Mouse (Mus musculus): Measurements from ENCODE around the gene Filip1. TPM values are rescaled to one million over a fixed set of nuclear protein-coding genes. Genes with fewer than 3 reads are reported as not detected.

Gene Filip1
- polyA plus RNA-seq, 1 experiment, result 3.3 TPM

GRCm38 (mm10) chr9:79816013-79816412, 196.6 kb downstream of the Filip1 start:
- no peak for DNase-seq (ENCODE audit: low read depth)
- TF ChIP-seq POLR2A (IDR thresholded peaks at IDR 0.05; ENCODE audit: borderline replicate concordance, extremely low read depth, insufficient read depth, insufficient read length, poor library complexity, severe bottlenecking), result no peak
- TF ChIP-seq CTCF (IDR thresholded peaks at IDR 0.05; ENCODE audit: borderline replicate concordance, extremely low read depth, insufficient read depth, insufficient read length), result no peak

- TF ChIP-seq CTCF (IDR thresholded peaks at IDR 0.05; ENCODE audit: borderline replicate concordance, extremely low read depth, insufficient read depth, insufficient read length) (no peak), POLR2A (IDR thresholded peaks at IDR 0.05; ENCODE audit: borderline replicate concordance, extremely low read depth, insufficient read depth, insufficient read length, poor library complexity, severe bottlenecking) (no peak)
- peak; percentile 6 for DNase-seq (ENCODE audit: low read depth)
These were observed 198.1 kb downstream of the Filip1 start for GRCm38 (mm10) chr9:79814592-79814991.

- no peak for DNase-seq (ENCODE audit: low read depth)
- TF ChIP-seq POLR2A (IDR thresholded peaks at IDR 0.05; ENCODE audit: borderline replicate concordance, extremely low read depth, insufficient read depth, insufficient read length, poor library complexity, severe bottlenecking) (no peak), CTCF (IDR thresholded peaks at IDR 0.05; ENCODE audit: borderline replicate concordance, extremely low read depth, insufficient read depth, insufficient read length) (no peak)
These were observed 201.4 kb downstream of the Filip1 start for GRCm38 (mm10) chr9:79810969-79811902.

- TF ChIP-seq POLR2A (IDR thresholded peaks at IDR 0.05; ENCODE audit: borderline replicate concordance, extremely low read depth, insufficient read depth, insufficient read length, poor library complexity, severe bottlenecking), result no peak
- no peak for TF ChIP-seq CTCF (IDR thresholded peaks at IDR 0.05; ENCODE audit: borderline replicate concordance, extremely low read depth, insufficient read depth, insufficient read length)
- DNase-seq (ENCODE audit: low read depth), result no peak
These were observed 202.1 kb downstream of the Filip1 start for GRCm38 (mm10) chr9:79810534-79810933.

- no peak for DNase-seq (ENCODE audit: low read depth)
- no peak for TF ChIP-seq POLR2A (IDR thresholded peaks at IDR 0.05; ENCODE audit: borderline replicate concordance, extremely low read depth, insufficient read depth, insufficient read length, poor library complexity, severe bottlenecking)
- no peak for TF ChIP-seq CTCF (IDR thresholded peaks at IDR 0.05; ENCODE audit: borderline replicate concordance, extremely low read depth, insufficient read depth, insufficient read length)
These were observed 203.2 kb downstream of the Filip1 start for GRCm38 (mm10) chr9:79809411-79809810.

- TF ChIP-seq POLR2A (IDR thresholded peaks at IDR 0.05; ENCODE audit: borderline replicate concordance, extremely low read depth, insufficient read depth, insufficient read length, poor library complexity, severe bottlenecking), result no peak
- no peak for TF ChIP-seq CTCF (IDR thresholded peaks at IDR 0.05; ENCODE audit: borderline replicate concordance, extremely low read depth, insufficient read depth, insufficient read length)
These were observed 205.5 kb downstream of the Filip1 start for GRCm38 (mm10) chr9:79807178-79807577.

GRCm38 (mm10) chr9:79806317-79807075, 206.2 kb downstream of the Filip1 start:
- peak; percentile 77 for DNase-seq (ENCODE audit: low read depth)
- TF ChIP-seq CTCF (IDR thresholded peaks at IDR 0.05; ENCODE audit: borderline replicate concordance, extremely low read depth, insufficient read depth, insufficient read length), result peak; percentile 41; the same call in 1 of the 2 replicates
- TF ChIP-seq POLR2A (IDR thresholded peaks at IDR 0.05; ENCODE audit: borderline replicate concordance, extremely low read depth, insufficient read depth, insufficient read length, poor library complexity, severe bottlenecking), result no peak

More at GRCm38 (mm10) chr9:79807178-79807577, 205.5 kb downstream of the Filip1 start:
- peak; percentile 8 for DNase-seq (ENCODE audit: low read depth)

- no peak for DNase-seq (ENCODE audit: low read depth)
These were observed 207.2 kb downstream of the Filip1 start for GRCm38 (mm10) chr9:79805426-79805825.

GRCm38 (mm10) chr9:79796461-79797135, 216.1 kb downstream of the Filip1 start:
- TF ChIP-seq CTCF (IDR thresholded peaks at IDR 0.05; ENCODE audit: borderline replicate concordance, extremely low read depth, insufficient read depth, insufficient read length) (no peak), POLR2A (IDR thresholded peaks at IDR 0.05; ENCODE audit: borderline replicate concordance, extremely low read depth, insufficient read depth, insufficient read length, poor library complexity, severe bottlenecking) (no peak)

More at GRCm38 (mm10) chr9:79805426-79805825, 207.2 kb downstream of the Filip1 start:
- TF ChIP-seq CTCF (IDR thresholded peaks at IDR 0.05; ENCODE audit: borderline replicate concordance, extremely low read depth, insufficient read depth, insufficient read length) (no peak), POLR2A (IDR thresholded peaks at IDR 0.05; ENCODE audit: borderline replicate concordance, extremely low read depth, insufficient read depth, insufficient read length, poor library complexity, severe bottlenecking) (no peak)

GRCm38 (mm10) chr9:79795076-79795475, 217.6 kb downstream of the Filip1 start:
- no peak for DNase-seq (ENCODE audit: low read depth)
- TF ChIP-seq CTCF (IDR thresholded peaks at IDR 0.05; ENCODE audit: borderline replicate concordance, extremely low read depth, insufficient read depth, insufficient read length) (no peak), POLR2A (IDR thresholded peaks at IDR 0.05; ENCODE audit: borderline replicate concordance, extremely low read depth, insufficient read depth, insufficient read length, poor library complexity, severe bottlenecking) (no peak)

More at GRCm38 (mm10) chr9:79796461-79797135, 216.1 kb downstream of the Filip1 start:
- DNase-seq (ENCODE audit: low read depth), result peak; percentile 33

All from brain, embryonic 14.5 days (tissue).